Mouse (Mus musculus): ENCODE measurements at regions not wholly inside any gene's neighbourhood (a gene's known extent, or its start where the extent isn't known, plus 50 kb on each side); places are given as distances from the start of the nearest gene placed in this dataset.

GRCm38 (mm10) chr7:136541876-136542655 lies 352.3 kb upstream of the Mgmt start:
- TF ChIP-seq TCF12 (IDR thresholded peaks at IDR 0.05; ENCODE audit: low read depth, low read length) (no peak), CTCF (IDR thresholded peaks at IDR 0.05 in 2 of 3, conservative IDR thresholded peaks at IDR 0.05 in 1 of 3; ENCODE audit: control insufficient read depth in 1 of 3, insufficient read depth in 1 of 3, low read depth in 2 of 3, low read length in 3 of 3, poor library complexity in 1 of 3, severe bottlenecking in 1 of 3) (no peak), MAFK (IDR thresholded peaks at IDR 0.05; ENCODE audit: borderline replicate concordance, low read depth, low read length) (no peak)

Data from MEL (cell line).